Mouse (Mus musculus): ENCODE measurements around the gene 2210010C04Rik. TPM values are rescaled to one million over a fixed set of nuclear protein-coding genes. Genes with fewer than 3 reads are reported as not detected.

The 2210010C04Rik gene
- polyA plus RNA-seq, 1 experiment from 2014 or later, result not detected

DNA sequence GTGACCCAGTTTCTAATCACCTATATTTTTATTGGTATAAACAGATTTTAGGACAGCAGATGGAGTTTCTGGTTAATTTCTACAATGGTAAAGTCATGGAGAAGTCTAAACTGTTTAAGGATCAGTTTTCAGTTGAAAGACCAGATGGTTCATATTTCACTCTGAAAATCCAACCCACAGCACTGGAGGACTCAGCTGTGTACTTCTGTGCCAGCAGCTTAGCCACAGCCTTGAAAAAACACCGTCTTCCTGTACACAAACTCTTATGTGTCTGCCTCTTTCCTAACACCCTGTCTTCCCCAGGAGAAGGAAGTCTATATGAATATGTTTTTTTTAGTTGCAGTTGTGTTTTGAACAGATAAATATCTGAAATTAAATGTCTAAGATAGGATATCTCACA lies 13.3 kb upstream of the 2210010C04Rik start:
- WGBS, result 33% methylated on average over 1 of the region's 1 CpGs

DNA sequence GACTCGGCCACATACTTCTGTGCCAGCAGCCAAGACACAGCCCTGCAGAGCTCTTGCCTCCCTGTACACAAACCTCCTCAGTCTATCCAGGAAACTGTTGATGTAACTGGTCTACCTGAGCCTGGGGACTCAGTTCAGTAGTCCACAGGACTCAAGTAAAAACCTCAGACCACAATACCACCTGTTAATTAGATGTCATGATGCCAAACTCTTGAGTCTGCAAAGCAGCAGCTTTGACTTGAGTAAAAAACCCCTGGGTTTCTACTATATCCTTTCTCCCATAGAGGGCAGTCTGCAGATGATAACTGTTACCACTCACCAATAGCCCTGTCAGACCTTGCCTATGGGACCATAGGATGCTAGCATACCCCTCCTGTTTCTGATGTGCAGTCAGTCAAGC lies 12.7 kb upstream of the 2210010C04Rik start:
- no peaks in the 10 kb centered on the region for H3K27me3 ChIP-seq
- no peak overlapping the region for H3K9ac ChIP-seq
- no peak overlapping the region for H3K4me2 ChIP-seq (replicated peaks)
- no peak for ATAC-seq (ENCODE audit: insufficient number of reproducible peaks, low FRiP score, low TSS enrichment, low read depth)
- H3K36me3 ChIP-seq, result no peaks in the 10 kb centered on the region
- no peaks in the 10 kb centered on the region for H3K9me3 ChIP-seq (replicated peaks)
- 75% methylated on average over 1 of the region's 1 CpGs for WGBS
- no peaks in the 10 kb centered on the region for H3K4me1 ChIP-seq
- H3K27ac ChIP-seq (replicated peaks), result no peak overlapping the region
- H3K4me3 ChIP-seq (replicated peaks), result no peak overlapping the region

More for the DNA sequence above, 13.3 kb upstream of the 2210010C04Rik start:
- no peaks in the 10 kb centered on the region for H3K4me1 ChIP-seq
- H3K4me2 ChIP-seq (replicated peaks), result no peak overlapping the region
- no peak overlapping the region for H3K27ac ChIP-seq (replicated peaks)
- H3K27me3 ChIP-seq, result no peaks in the 10 kb centered on the region
- no peak overlapping the region for H3K9ac ChIP-seq
- H3K36me3 ChIP-seq, result no peaks in the 10 kb centered on the region
- no peaks in the 10 kb centered on the region for H3K9me3 ChIP-seq (replicated peaks)
- H3K4me3 ChIP-seq (replicated peaks), result no peak overlapping the region
- ATAC-seq (ENCODE audit: insufficient number of reproducible peaks, low FRiP score, low TSS enrichment, low read depth), result no peak

DNA sequence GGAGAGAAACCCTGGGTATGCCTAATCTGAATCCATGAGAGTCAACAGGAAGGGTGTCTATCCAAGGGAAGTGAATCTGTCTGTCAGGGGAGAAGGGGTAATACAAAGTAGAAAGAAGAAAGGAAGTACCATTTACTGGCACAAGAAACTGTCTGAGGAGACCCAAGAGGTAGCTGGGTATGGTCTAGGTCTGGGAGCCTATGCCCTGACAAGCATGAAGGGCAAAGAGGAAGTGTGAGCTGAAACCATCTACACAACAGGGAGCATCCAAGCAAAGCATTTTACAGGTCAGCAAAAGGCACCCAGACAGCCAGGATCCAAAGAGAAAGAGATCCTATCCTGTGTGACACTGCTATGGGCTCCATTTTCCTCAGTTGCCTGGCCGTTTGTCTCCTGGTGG lies 11.9 kb upstream of the 2210010C04Rik start:
- Histone ChIP-seq H3K9me3 (replicated peaks) (no peaks in the 10 kb centered on the region), H3K27me3 (no peaks in the 10 kb centered on the region), H3K27ac (replicated peaks) (no peak overlapping the region), H3K9ac (no peak overlapping the region), H3K4me2 (replicated peaks) (no peak overlapping the region), H3K36me3 (no peaks in the 10 kb centered on the region), H3K4me3 (replicated peaks) (no peak overlapping the region), H3K4me1 (no peaks in the 10 kb centered on the region)
- WGBS, result 57% methylated on average over 1 of the region's 1 CpGs
- no peak for ATAC-seq (ENCODE audit: insufficient number of reproducible peaks, low FRiP score, low TSS enrichment, low read depth)

DNA sequence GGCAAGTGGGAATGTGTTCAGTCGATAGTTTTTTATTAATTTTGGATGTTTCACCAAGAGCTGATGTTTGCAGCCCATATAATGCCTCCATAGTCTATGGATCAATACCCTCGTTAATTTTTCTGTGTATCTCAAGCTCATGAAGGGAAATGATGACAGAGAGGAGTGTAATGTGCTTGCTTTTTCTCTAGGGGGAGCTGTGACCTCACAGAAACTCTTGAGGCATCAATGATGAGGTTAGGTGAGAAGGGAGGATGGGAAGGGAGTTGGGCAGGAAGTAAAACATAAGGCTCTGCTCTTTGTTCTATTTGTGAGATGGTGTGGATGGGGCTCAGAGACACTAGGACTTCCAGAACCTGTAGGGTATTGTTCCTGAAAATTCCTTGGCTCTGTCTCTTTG lies 11.2 kb upstream of the 2210010C04Rik start:
- Histone ChIP-seq H3K9ac (no peak overlapping the region), H3K4me1 (no peaks in the 10 kb centered on the region), H3K27ac (replicated peaks) (no peak overlapping the region), H3K27me3 (no peaks in the 10 kb centered on the region), H3K4me2 (replicated peaks) (no peak overlapping the region), H3K36me3 (no peaks in the 10 kb centered on the region), H3K9me3 (replicated peaks) (no peaks in the 10 kb centered on the region), H3K4me3 (replicated peaks) (no peak overlapping the region)
- ATAC-seq (ENCODE audit: insufficient number of reproducible peaks, low FRiP score, low TSS enrichment, low read depth), result no peak
- WGBS, result 53% methylated on average over 2 of the region's 2 CpGs

DNA sequence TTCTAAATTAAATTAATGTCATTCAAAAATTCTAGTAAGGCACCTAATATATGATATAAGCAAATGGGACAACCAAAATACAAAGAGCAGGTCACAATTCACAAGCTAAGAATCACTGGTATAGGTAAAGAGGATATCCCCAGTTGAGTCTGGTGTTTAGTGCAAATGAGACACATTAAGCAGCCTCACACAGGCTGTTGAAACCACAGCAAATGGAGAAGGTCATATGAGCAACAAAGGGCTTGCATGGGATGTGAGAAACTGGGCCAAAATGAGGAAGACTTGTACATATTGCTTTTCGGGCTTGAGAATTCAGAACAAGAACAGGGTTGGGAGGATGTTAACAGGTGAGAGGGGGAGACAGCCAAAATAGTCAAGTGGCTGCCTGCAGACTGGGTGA lies 9.4 kb upstream of the 2210010C04Rik start:
- Histone ChIP-seq H3K4me1 (no peaks in the 10 kb centered on the region), H3K27me3 (no peaks in the 10 kb centered on the region), H3K9ac (no peak overlapping the region), H3K27ac (replicated peaks) (no peak overlapping the region), H3K4me2 (replicated peaks) (no peak overlapping the region), H3K4me3 (replicated peaks) (no peak overlapping the region), H3K36me3 (no peaks in the 10 kb centered on the region), H3K9me3 (replicated peaks) (no peaks in the 10 kb centered on the region)
- no peak for ATAC-seq (ENCODE audit: insufficient number of reproducible peaks, low FRiP score, low TSS enrichment, low read depth)
- 76% methylated on average over 1 of the region's 1 CpGs for WGBS

DNA sequence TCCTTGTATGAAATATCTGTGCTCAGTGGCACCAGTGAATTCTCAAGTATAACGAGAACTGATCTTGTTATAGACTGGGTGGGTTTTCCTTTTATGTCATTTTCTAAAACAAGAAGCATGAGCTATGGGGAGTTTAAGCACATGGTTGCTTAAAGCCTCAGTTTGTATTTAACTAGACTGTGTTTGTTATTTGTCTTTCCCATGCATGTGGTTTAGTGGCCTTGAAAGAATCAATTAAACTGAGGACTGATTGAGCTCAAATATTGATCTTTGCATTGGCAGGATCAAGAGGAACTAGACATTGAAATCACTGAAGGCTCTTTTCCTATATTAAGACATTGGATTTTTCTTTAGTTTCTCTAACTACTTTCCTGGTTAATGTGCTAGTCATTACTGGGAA lies 9.0 kb upstream of the 2210010C04Rik start:
- no peak overlapping the region for H3K4me2 ChIP-seq (replicated peaks)
- no peaks in the 10 kb centered on the region for H3K27me3 ChIP-seq

DNA sequence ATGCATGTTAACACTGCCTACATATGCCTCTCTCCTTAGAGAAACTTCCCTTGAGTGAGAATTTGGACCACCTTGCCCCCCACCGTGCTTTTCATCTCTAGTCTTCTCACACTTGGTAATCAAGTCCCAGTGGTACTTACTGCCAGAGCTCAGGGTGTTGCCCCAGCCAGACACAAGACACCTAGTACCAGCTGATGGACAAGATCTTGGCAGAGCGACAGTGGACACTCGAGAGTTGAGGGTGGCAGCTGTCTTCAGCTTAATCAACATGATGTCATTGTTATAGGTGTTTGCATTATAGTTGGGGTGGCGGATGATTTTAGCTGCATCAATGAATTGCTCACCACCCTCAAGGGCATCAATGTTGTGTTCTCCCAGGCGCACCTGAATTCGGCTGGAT lies 2.5 kb downstream of the 2210010C04Rik start:
- H3K9me3 ChIP-seq (replicated peaks), result no peaks in the 10 kb centered on the region
- 77% methylated on average over 6 of the region's 6 CpGs for WGBS
- H3K36me3 ChIP-seq, result no peaks in the 10 kb centered on the region
- no peak overlapping the region for H3K27ac ChIP-seq (replicated peaks)
- no peaks in the 10 kb centered on the region for H3K27me3 ChIP-seq
- no peak overlapping the region for H3K4me2 ChIP-seq (replicated peaks)
- ATAC-seq (ENCODE audit: insufficient number of reproducible peaks, low FRiP score, low TSS enrichment, low read depth), result no peak
- no peak overlapping the region for H3K4me3 ChIP-seq (replicated peaks)
- H3K9ac ChIP-seq, result no peak overlapping the region
- no peaks in the 10 kb centered on the region for H3K4me1 ChIP-seq

More for the DNA sequence above, 9.0 kb upstream of the 2210010C04Rik start:
- ATAC-seq (ENCODE audit: insufficient number of reproducible peaks, low FRiP score, low TSS enrichment, low read depth), result no peak
- no peaks in the 10 kb centered on the region for H3K36me3 ChIP-seq
- H3K4me3 ChIP-seq (replicated peaks), result no peak overlapping the region
- no peak overlapping the region for H3K27ac ChIP-seq (replicated peaks)
- H3K4me1 ChIP-seq, result no peaks in the 10 kb centered on the region
- WGBS, result 74% methylated on average over 1 of the region's 1 CpGs
- H3K9ac ChIP-seq, result no peak overlapping the region
- no peaks in the 10 kb centered on the region for H3K9me3 ChIP-seq (replicated peaks)

DNA sequence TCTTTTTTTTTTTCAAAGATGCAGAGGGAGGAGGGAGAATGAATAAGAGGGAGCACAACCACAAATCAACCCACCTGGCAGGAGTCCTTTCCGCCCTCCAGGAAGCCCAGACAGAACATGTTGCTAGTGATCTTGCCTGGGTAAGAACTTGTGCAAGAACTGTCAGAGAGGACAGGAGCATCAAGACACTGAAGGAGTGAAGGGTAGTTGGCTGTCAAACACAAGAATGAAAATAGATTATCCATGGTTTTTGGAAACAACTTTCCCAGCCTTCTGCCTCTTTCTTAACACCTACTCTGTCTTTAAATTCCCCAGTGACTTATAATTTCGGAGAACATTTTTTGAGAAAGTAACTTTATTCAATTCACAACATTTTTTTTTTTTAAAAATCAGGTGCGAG lies 3.1 kb downstream of the 2210010C04Rik start:
- Histone ChIP-seq H3K27me3 (no peaks in the 10 kb centered on the region), H3K4me3 (replicated peaks) (no peak overlapping the region), H3K4me1 (no peaks in the 10 kb centered on the region), H3K4me2 (replicated peaks) (no peak overlapping the region), H3K36me3 (no peaks in the 10 kb centered on the region), H3K9ac (no peak overlapping the region), H3K9me3 (replicated peaks) (no peaks in the 10 kb centered on the region), H3K27ac (replicated peaks) (no peak overlapping the region)
- 78% methylated on average over 3 of the region's 3 CpGs for WGBS
- no peak for ATAC-seq (ENCODE audit: insufficient number of reproducible peaks, low FRiP score, low TSS enrichment, low read depth)

DNA sequence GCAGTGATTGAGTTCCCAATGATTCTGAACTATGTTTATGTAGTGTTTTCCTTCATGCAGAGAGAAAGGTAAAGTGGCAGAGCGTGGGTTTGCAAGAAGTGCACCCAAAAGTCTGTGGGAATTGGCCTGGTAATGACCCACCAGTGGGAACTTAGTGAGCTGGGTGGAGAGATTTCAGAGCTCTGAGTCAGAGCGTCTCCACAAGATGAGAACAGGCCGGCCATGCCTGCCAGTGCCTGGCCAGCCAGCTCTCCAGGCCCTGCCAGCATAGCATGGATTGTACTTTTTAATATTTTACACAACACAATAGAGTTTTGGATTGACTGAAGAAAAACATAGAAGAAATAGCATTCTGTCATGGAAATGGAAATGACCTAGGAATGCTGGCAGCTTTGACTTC lies 4.5 kb downstream of the 2210010C04Rik start:
- Histone ChIP-seq H3K4me3 (replicated peaks) (no peak overlapping the region), H3K36me3 (no peaks in the 10 kb centered on the region), H3K4me1 (no peaks in the 10 kb centered on the region), H3K9ac (no peak overlapping the region), H3K9me3 (replicated peaks) (no peaks in the 10 kb centered on the region), H3K27ac (replicated peaks) (no peak overlapping the region), H3K27me3 (no peaks in the 10 kb centered on the region), H3K4me2 (replicated peaks) (no peak overlapping the region)
- WGBS, result 85% methylated on average over 3 of the region's 3 CpGs
- ATAC-seq (ENCODE audit: insufficient number of reproducible peaks, low FRiP score, low TSS enrichment, low read depth), result no peak

DNA sequence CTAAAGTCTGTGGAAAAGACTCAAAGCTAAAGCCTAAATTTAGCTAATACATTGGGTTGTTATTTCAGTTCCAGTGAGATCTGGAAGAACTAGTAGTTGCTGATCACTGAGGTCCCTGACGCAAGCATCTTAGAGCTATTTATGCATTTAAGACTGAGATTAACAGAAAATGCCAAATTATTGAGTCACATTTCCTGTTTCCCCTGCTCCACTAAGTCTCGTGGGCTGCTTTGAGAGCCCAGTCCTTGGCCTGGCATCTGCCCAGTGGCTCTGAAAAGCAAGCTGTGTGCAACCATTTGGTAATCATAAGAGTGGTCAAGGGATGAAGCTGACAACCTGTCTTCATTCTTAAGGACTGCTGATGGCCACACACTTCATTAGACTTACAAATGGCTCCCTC lies 8.3 kb downstream of the 2210010C04Rik start:
- Histone ChIP-seq H3K4me2 (replicated peaks) (no peak overlapping the region), H3K4me3 (replicated peaks) (no peak overlapping the region), H3K4me1 (no peaks in the 10 kb centered on the region), H3K36me3 (no peaks in the 10 kb centered on the region), H3K27ac (replicated peaks) (no peak overlapping the region), H3K9me3 (replicated peaks) (no peaks in the 10 kb centered on the region), H3K27me3 (no peaks in the 10 kb centered on the region), H3K9ac (no peak overlapping the region)
- WGBS, result 34% methylated on average over 2 of the region's 2 CpGs
- no peak for ATAC-seq (ENCODE audit: insufficient number of reproducible peaks, low FRiP score, low TSS enrichment, low read depth)

DNA sequence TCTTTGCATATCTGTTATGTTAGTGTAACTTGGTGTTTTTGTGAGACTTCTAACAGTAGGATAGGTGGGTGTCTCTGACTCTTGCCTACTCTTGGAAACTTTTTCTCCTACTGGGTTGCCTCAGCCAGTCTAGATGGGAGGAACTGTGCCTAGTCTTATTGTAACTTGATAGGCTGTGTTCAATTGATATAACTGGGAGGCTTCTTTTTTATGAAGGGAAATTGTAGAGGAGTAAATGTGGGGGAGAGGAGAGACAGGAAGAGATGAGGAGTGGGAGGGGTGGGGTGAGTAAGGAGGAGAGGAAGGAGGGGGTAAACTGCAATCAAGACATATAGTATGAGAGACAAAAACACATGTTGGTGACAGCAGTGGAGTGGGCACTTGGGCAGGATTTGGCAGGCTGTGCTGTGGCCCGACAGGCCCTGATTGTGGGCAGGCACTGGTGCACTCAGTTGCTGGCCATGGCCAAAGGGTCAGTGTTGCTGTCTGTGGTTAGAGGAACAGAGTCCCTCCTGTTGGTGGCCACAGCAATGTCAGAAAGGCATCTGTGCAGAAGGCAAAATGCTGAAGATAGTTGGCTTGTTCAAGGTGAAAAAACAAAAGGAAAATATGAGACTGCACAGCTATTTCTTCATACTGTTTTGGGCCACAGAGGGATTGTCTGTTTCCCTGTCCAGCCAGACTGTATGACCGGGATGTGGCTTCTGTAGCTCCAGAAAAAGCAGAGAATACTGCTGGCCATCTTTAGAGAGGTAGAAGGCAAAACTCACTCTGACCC lies 9.2 kb downstream of the 2210010C04Rik start:
- Histone ChIP-seq H3K9ac (no peak overlapping the region), H3K4me2 (replicated peaks) (no peak overlapping the region), H3K27ac (replicated peaks) (no peak overlapping the region), H3K4me1 (no peaks in the 10 kb centered on the region), H3K4me3 (replicated peaks) (no peak overlapping the region), H3K9me3 (replicated peaks) (no peaks in the 10 kb centered on the region), H3K36me3 (no peaks in the 10 kb centered on the region), H3K27me3 (no peaks in the 10 kb centered on the region)
- no peak for ATAC-seq (ENCODE audit: insufficient number of reproducible peaks, low FRiP score, low TSS enrichment, low read depth)
- WGBS, result 86% methylated on average over 2 of the region's 2 CpGs

DNA sequence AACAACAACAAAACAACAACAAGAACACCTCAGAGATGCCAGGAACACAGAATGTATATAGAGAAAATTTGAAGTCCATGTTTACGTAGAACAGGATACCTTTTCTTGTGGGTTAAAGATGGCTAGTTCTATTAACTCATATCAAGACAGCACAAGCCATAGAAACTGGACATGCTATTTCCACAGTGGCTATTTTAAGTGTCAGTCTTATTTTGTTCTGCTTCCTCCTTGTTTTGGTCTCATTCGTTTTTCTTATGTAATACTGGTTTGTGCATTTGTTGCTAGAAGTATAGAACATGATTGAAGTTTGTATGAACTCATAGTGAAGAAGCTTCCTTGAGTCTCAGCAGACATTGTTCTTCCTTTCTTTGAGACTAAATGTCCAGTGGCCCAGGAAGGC lies 16.2 kb downstream of the 2210010C04Rik start:
- Histone ChIP-seq H3K27ac (replicated peaks) (no peak overlapping the region), H3K4me1 (no peaks in the 10 kb centered on the region), H3K4me2 (replicated peaks) (no peak overlapping the region), H3K4me3 (replicated peaks) (no peak overlapping the region), H3K27me3 (no peaks in the 10 kb centered on the region), H3K9ac (no peak overlapping the region), H3K9me3 (replicated peaks) (no peaks in the 10 kb centered on the region), H3K36me3 (no peaks in the 10 kb centered on the region)
- no peak for ATAC-seq (ENCODE audit: insufficient number of reproducible peaks, low FRiP score, low TSS enrichment, low read depth)
- WGBS, result 77% methylated on average over 2 of the region's 2 CpGs

Data from embryonic facial prominence, embryonic 15.5 days (tissue).